Mouse (Mus musculus): Measurements from ENCODE around the gene Cacnb1. TPM values are rescaled to one million over a fixed set of nuclear protein-coding genes. Genes with fewer than 3 reads are reported as not detected.

Gene Cacnb1
- total and polyA plus RNA-seq, 3 experiments: 0.36 to 0.55 TPM; not detected in 1

DNA sequence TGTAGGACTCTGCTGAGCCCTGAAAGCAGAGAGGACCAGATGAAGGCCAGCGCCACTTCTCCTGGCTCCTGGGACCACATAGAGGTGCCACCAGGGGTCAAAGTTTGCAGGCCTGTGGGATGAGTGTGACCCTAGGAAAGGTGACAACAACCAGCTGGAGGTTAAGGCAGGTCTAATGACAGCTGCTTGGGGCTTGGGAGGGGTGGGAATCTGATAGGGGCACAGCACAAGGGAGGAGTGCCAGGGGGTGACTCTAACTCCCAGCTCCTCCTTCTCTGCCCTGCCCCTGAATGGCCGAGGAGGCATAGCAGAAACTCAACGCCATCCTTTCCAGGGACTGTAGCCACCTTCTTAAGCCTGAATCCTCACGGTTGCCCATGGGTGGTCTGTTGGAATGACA, 6.0 kb downstream of the Cacnb1 start:
- DNase-seq (ENCODE audit: extremely low read depth): no peak
- no peak overlapping the region for H3K4me2 ChIP-seq (ENCODE audit: insufficient read depth, low read depth, poor library complexity, severe bottlenecking)
- dilution Hi-C loops (cut with MboI; ENCODE audit: extremely low pct_ligation_motif_present, extremely low pct_unique_long_range_greater_than_20kb, low sequenced_read_pairs) (no loop called here), in situ Hi-C loops (cut with MboI; ENCODE audit: low pct_ligation_motif_present, low pct_unique_long_range_greater_than_20kb, low sequenced_read_pairs) (no loop called here)
- no peak overlapping the region for H3K4me3 ChIP-seq (replicated peaks in 1 of 3; ENCODE audit: low read depth in 2 of 3, low read length in 2 of 3, poor library complexity in 1 of 3)
- no peaks in the 10 kb centered on the region for H3K36me3 ChIP-seq (replicated peaks in 1 of 2; ENCODE audit: control insufficient read depth in 1 of 2, insufficient read depth in 1 of 2, low read length in 1 of 2)
- H3K79me2 ChIP-seq (replicated peaks; ENCODE audit: control insufficient read depth, extremely low read depth, insufficient read depth, poor library complexity, severe bottlenecking): no peaks in the 10 kb centered on the region
- no peak overlapping the region for H3K9ac ChIP-seq (ENCODE audit: insufficient read depth, low read depth)
- H3K27ac ChIP-seq (ENCODE audit: insufficient read depth, low read depth): no peak overlapping the region
- H3K27me3 ChIP-seq (replicated peaks): peaks cover 25% of the 10 kb centered on the region
- TF ChIP-seq CHD2 (IDR thresholded peaks at IDR 0.05; ENCODE audit: low read length): no peak
- TF ChIP-seq SIN3A (IDR thresholded peaks at IDR 0.05; ENCODE audit: low read length): no peak
- no peak for TF ChIP-seq UBTF (IDR thresholded peaks at IDR 0.05; ENCODE audit: low read depth, low read length)
- TF ChIP-seq HCFC1 (IDR thresholded peaks at IDR 0.05; ENCODE audit: low read depth, low read length): no peak
- no peak for TF ChIP-seq USF2 (conservative IDR thresholded peaks at IDR 0.05; ENCODE audit: low read depth, low read length)
- TF ChIP-seq ZMIZ1 (IDR thresholded peaks at IDR 0.05; ENCODE audit: low read depth, low read length): no peak
- no peak for TF ChIP-seq USF1 (IDR thresholded peaks at IDR 0.05; ENCODE audit: low read depth, low read length)
- no peak for TF ChIP-seq MAX (IDR thresholded peaks at IDR 0.05; ENCODE audit: low read length)
- TF ChIP-seq PAX5 (IDR thresholded peaks at IDR 0.05; ENCODE audit: low read length): no peak
- no peak for TF ChIP-seq ZNF384 (IDR thresholded peaks at IDR 0.05; ENCODE audit: low read depth, low read length)
- no peaks in the 10 kb centered on the region for H3K9me3 ChIP-seq (replicated peaks; ENCODE audit: low read length)
- H3K4me1 ChIP-seq (ENCODE audit: control insufficient read depth in 1 of 2, insufficient read depth in 2 of 2): peaks cover 17 to 32% of the 10 kb centered on the region in 2 experiments

DNA sequence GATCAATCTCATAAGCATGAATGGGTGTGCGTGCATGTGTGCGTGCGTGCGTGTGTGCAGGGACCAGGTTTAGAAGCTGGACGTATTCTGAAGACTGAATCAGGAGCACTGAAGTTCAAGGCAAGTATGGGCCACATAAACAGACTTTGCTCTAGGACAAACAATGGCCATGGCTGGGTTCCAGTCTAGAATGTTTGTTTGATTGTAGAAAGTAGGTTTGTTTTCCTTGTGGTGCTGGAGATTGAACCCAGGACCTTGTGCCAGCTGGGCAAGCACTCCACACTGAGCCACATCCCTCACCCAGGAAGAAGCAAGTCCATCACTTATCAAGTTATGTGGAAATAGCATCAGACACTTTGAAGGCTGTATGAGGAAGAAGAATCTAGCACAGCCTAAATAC, 6.7 kb downstream of the Cacnb1 start:
- no peak overlapping the region for H3K4me3 ChIP-seq (replicated peaks in 1 of 3; ENCODE audit: low read depth in 2 of 3, low read length in 2 of 3, poor library complexity in 1 of 3)
- no peak for DNase-seq (ENCODE audit: extremely low read depth)
- H3K9me3 ChIP-seq (replicated peaks; ENCODE audit: low read length): no peaks in the 10 kb centered on the region
- H3K27ac ChIP-seq (ENCODE audit: insufficient read depth, low read depth): no peak overlapping the region
- in situ Hi-C loops (cut with MboI; ENCODE audit: low pct_ligation_motif_present, low pct_unique_long_range_greater_than_20kb, low sequenced_read_pairs) (no loop called here), dilution Hi-C loops (cut with MboI; ENCODE audit: extremely low pct_ligation_motif_present, extremely low pct_unique_long_range_greater_than_20kb, low sequenced_read_pairs) (no loop called here)
- H3K4me2 ChIP-seq (ENCODE audit: insufficient read depth, low read depth, poor library complexity, severe bottlenecking): no peak overlapping the region
- H3K4me1 ChIP-seq (ENCODE audit: control insufficient read depth in 1 of 2, insufficient read depth in 2 of 2): peaks cover 11 to 25% of the 10 kb centered on the region in 2 experiments
- H3K36me3 ChIP-seq (replicated peaks in 1 of 2; ENCODE audit: control insufficient read depth in 1 of 2, insufficient read depth in 1 of 2, low read length in 1 of 2): no peaks in the 10 kb centered on the region
- H3K79me2 ChIP-seq (replicated peaks; ENCODE audit: control insufficient read depth, extremely low read depth, insufficient read depth, poor library complexity, severe bottlenecking): no peaks in the 10 kb centered on the region
- peaks cover 18% of the 10 kb centered on the region for H3K27me3 ChIP-seq (replicated peaks)
- no peak overlapping the region for H3K9ac ChIP-seq (ENCODE audit: insufficient read depth, low read depth)
- TF ChIP-seq USF1 (IDR thresholded peaks at IDR 0.05; ENCODE audit: low read depth, low read length): no peak
- TF ChIP-seq POLR2AphosphoS2 (IDR thresholded peaks at IDR 0.05; ENCODE audit: low read depth, low read length): no peak
- TF ChIP-seq TBP (conservative IDR thresholded peaks at IDR 0.05; ENCODE audit: low read depth, low read length): no peak
- no peak for TF ChIP-seq MEF2A (IDR thresholded peaks at IDR 0.05; ENCODE audit: borderline replicate concordance, low read depth, low read length)
- no peak for TF ChIP-seq CHD2 (IDR thresholded peaks at IDR 0.05; ENCODE audit: low read length)
- no peak for TF ChIP-seq NELFE (IDR thresholded peaks at IDR 0.05; ENCODE audit: low read depth, low read length)
- TF ChIP-seq ZC3H11A (IDR thresholded peaks at IDR 0.05; ENCODE audit: low read depth, low read length): no peak
- no peak for TF ChIP-seq BHLHE40 (IDR thresholded peaks at IDR 0.05; ENCODE audit: low read depth, low read length)
- TF ChIP-seq UBTF (IDR thresholded peaks at IDR 0.05; ENCODE audit: low read depth, low read length): no peak
- TF ChIP-seq POLR2A (IDR thresholded peaks at IDR 0.05; ENCODE audit: low read depth, low read length): no peak
